Mouse (Mus musculus) adrenal gland, postnatal 25 days (tissue): ENCODE measurements around the gene Lor. TPM values are rescaled to one million over a fixed set of nuclear protein-coding genes. Genes with fewer than 3 reads are reported as not detected.

Source experiments
- DNase-seq: peaks from one replicate; pipeline ENCODE4 v3.0.0; 2021; ENCODE audit warnings: mixed read lengths
- long read RNA-seq: library from polyadenylated mRNA; stranded (forward); transcript quantifications from one replicate; pipeline ENCODE4 v2.0.0, GENCODE M21; 2021
- microRNA-seq, 2 experiments: library from miRNA; unstranded; fragments of <30 nt; microRNA quantifications; one replicate each; pipeline ENCODE4 v1.2.0; 2021
- total RNA-seq: library from RNA; stranded (reverse); gene quantifications from 2 replicates; pipeline ENCODE4 v1.2.3, GENCODE M21; 2021

Gene Lor
- total RNA-seq: 0.18 and 0.52 TPM in 2 replicates
- long read RNA-seq: 0 reads

- DNase-seq: no peak
Observed at GRCm38 (mm10) chr3:92083042-92083441, at the start of gene Lor. Gene Lor (minus strand): TSS chr3:92083142.

GRCm38 (mm10) chr3:92123847-92124246 is 40.9 kb upstream of the Lor start, which contains the start of gene Prr9:
Gene Prr9 (minus strand): TSS chr3:92123947.
- no peak for DNase-seq

- peak; percentile 46 for DNase-seq
Observed at GRCm38 (mm10) chr3:92120902-92121301, 38.0 kb upstream of the Lor start.

GRCm38 (mm10) chr3:92117930-92118329 is 35.0 kb upstream of the Lor start:
- no peak for DNase-seq

GRCm38 (mm10) chr3:92111526-92111925 is 28.6 kb upstream of the Lor start:
- DNase-seq: no peak

- no peak for DNase-seq
Observed at GRCm38 (mm10) chr3:92110790-92111189, 27.8 kb upstream of the Lor start.

GRCm38 (mm10) chr3:92106582-92106981 is 23.6 kb upstream of the Lor start:
- peak; percentile 30 for DNase-seq

GRCm38 (mm10) chr3:92081285-92081931 is 1.5 kb downstream of the Lor start:
- peak; percentile 59 for DNase-seq

- peak; percentile 82 for DNase-seq
Observed at GRCm38 (mm10) chr3:92080462-92081284, 2.3 kb downstream of the Lor start.

GRCm38 (mm10) chr3:92050382-92051054 is 32.4 kb downstream of the Lor start:
- DNase-seq: no peak

- DNase-seq: no peak
Observed at GRCm38 (mm10) chr3:92033892-92034291, 49.0 kb downstream of the Lor start.

- DNase-seq: no peak
Observed at GRCm38 (mm10) chr3:92033203-92033602, 49.7 kb downstream of the Lor start.

Small RNAs within 50 kb of the gene (microRNA-seq; reads per million reads assigned to microRNA genes)
- 0 reads per million in 2 experiments for gene Gm25145

Other genes starting within 250 kb of the Lor start
- gene Pglyrp3, start 68.6 kb downstream of the Lor start, total RNA-seq: not detected in 2 replicates
- not detected in 2 replicates for gene Prr9, start 40.8 kb upstream of the Lor start, total RNA-seq
- gene Lelp1, start 59.6 kb upstream of the Lor start, total RNA-seq: not detected in 2 replicates
- not detected in 2 replicates for gene Sprr2a1, start 132.7 kb upstream of the Lor start, total RNA-seq
- gene Sprr2a2, start 132.8 kb upstream of the Lor start, total RNA-seq: not detected in 2 replicates
- not detected in 2 replicates for gene Sprr2a3, start 202.3 kb upstream of the Lor start, total RNA-seq
- not detected in 2 replicates for gene Sprr2b, start 233.5 kb upstream of the Lor start, total RNA-seq